Mouse (Mus musculus) forebrain, embryonic 14.5 days (tissue): ENCODE data around the gene Prkn. TPM values are rescaled to one million over a fixed set of nuclear protein-coding genes. Genes with fewer than 3 reads are reported as not detected.

Source experiments
- ATAC-seq: fragments of 200-750 bp; cut with Nextera tagmentation; 2 replicates; pipeline ENCODE4 v1.8.0; 2017; ENCODE audit warnings: mild to moderate bottlenecking, moderate library complexity
- DNase-seq: peaks from one replicate; pipeline ENCODE4 v3.0.0-alpha.2; 2015; ENCODE audit warnings: low spot score
- H3K27ac ChIP-seq: fragments of 300-500 bp; sonication (generic); 2 replicates; pipeline ENCODE4 v1.5.1; 2014; ENCODE audit warnings: low read depth, mild to moderate bottlenecking, control low read depth, low read length, moderate library complexity
- H3K27me3 ChIP-seq: fragments of 300-500 bp; sonication (generic); replicated peaks from 2 replicates; pipeline ENCODE4 v1.6.1; 2014; ENCODE audit warnings: low read length, control low read depth, mixed read lengths; ENCODE audit not compliant: control insufficient read depth, insufficient read depth
- H3K36me3 ChIP-seq: fragments of 300-500 bp; sonication (generic); 2 replicates; pipeline ENCODE4 v1.6.1; 2014; ENCODE audit warnings: low read length, control low read depth; ENCODE audit not compliant: control insufficient read depth, insufficient read depth
- H3K4me1 ChIP-seq: fragments of 300-500 bp; sonication (generic); 2 replicates; pipeline ENCODE4 v1.6.1; 2014; ENCODE audit warnings: antibody characterized with exemption, low read length, control low read depth; ENCODE audit not compliant: control insufficient read depth, insufficient read depth
- H3K4me2 ChIP-seq: fragments of 300-500 bp; sonication (generic); 2 replicates; pipeline ENCODE4 v1.6.1; 2014; ENCODE audit warnings: mild to moderate bottlenecking, control low read depth, low read length
- H3K4me3 ChIP-seq: fragments of 300-500 bp; sonication (generic); 2 replicates; pipeline ENCODE4 v1.5.1; 2014; ENCODE audit warnings: low read depth, low read length, control low read depth
- H3K9ac ChIP-seq: fragments of 300-500 bp; sonication (generic); 2 replicates; pipeline ENCODE4 v1.6.1; 2014; ENCODE audit warnings: mild to moderate bottlenecking, low read length, control low read depth, moderate library complexity
- H3K9me3 ChIP-seq: fragments of 300-500 bp; sonication (generic); replicated peaks from 2 replicates; pipeline ENCODE4 v1.6.1; 2016; ENCODE audit warnings: low read length, control low read depth, mixed read lengths; ENCODE audit not compliant: control insufficient read depth
- WGBS: fragments of 180-500 bp; shearing (Covaris S2); extraction: QIAGEN DNeasy Blood & Tissue Kit; methylation state at CpG from one replicate; pipeline ENCODE4 v1.1.7; 2014; 5-methylcytosine and 5-hydroxymethylcytosine counted together
- polyA plus RNA-seq: library from polyadenylated mRNA; unstranded; fragments of >200 nt; fragmentation: Nextera tagmentation; extraction: Ambion mirVana; gene quantifications from 2 replicates; pipeline ENCODE4 v1.2.1, GENCODE M21; 2014

The Prkn gene
- polyA plus RNA-seq, 1 experiment from 2014 or later = 1.6 TPM

- no peak overlapping the region for H3K9ac ChIP-seq
- DNase-seq (no peak), ATAC-seq (no peak)
- H3K36me3 ChIP-seq = no peaks in the 10 kb centered on the region
- no peak overlapping the region for H3K4me3 ChIP-seq
- no peak overlapping the region for H3K4me2 ChIP-seq
- H3K4me1 ChIP-seq = no peaks in the 10 kb centered on the region
- WGBS = 90% methylated on average over 3 of the region's 3 CpGs
- H3K27me3 ChIP-seq = no peaks in the 10 kb centered on the region
- no peaks in the 10 kb centered on the region for H3K9me3 ChIP-seq
- H3K27ac ChIP-seq = no peak overlapping the region
Observed at GRCm38 (mm10) chr17:11419484-11419883, 579.3 kb downstream of the Prkn start.

GRCm38 (mm10) chr17:11420839-11421238, 580.7 kb downstream of the Prkn start:
- no peaks in the 10 kb centered on the region for H3K27me3 ChIP-seq
- H3K27ac ChIP-seq = no peak overlapping the region
- no peak overlapping the region for H3K4me3 ChIP-seq
- 80% methylated on average over 6 of the region's 6 CpGs for WGBS
- no peak for ATAC-seq
- H3K4me1 ChIP-seq = no peaks in the 10 kb centered on the region
- no peaks in the 10 kb centered on the region for H3K36me3 ChIP-seq
- no peak for DNase-seq
- H3K9ac ChIP-seq = no peak overlapping the region
- no peak overlapping the region for H3K4me2 ChIP-seq
- no peaks in the 10 kb centered on the region for H3K9me3 ChIP-seq

GRCm38 (mm10) chr17:11421264-11421940, 581.2 kb downstream of the Prkn start:
- no peaks in the 10 kb centered on the region for H3K27me3 ChIP-seq
- no peaks in the 10 kb centered on the region for H3K9me3 ChIP-seq
- H3K4me3 ChIP-seq = no peak overlapping the region
- H3K9ac ChIP-seq = no peak overlapping the region
- 49% methylated on average over 5 of the region's 5 CpGs for WGBS
- H3K36me3 ChIP-seq = no peaks in the 10 kb centered on the region
- DNase-seq (no peak), ATAC-seq (no peak)
- no peaks in the 10 kb centered on the region for H3K4me1 ChIP-seq
- H3K4me2 ChIP-seq = no peak overlapping the region
- H3K27ac ChIP-seq = no peak overlapping the region

- Histone ChIP-seq H3K27me3 (no peaks in the 10 kb centered on the region), H3K27ac (no peak overlapping the region), H3K9ac (no peak overlapping the region), H3K4me3 (no peak overlapping the region), H3K4me2 (no peak overlapping the region), H3K36me3 (no peaks in the 10 kb centered on the region), H3K4me1 (no peaks in the 10 kb centered on the region), H3K9me3 (no peaks in the 10 kb centered on the region)
- WGBS = 94% methylated on average over 2 of the region's 2 CpGs
- DNase-seq (no peak), ATAC-seq (no peak)
Observed at GRCm38 (mm10) chr17:11431323-11431722, 591.1 kb downstream of the Prkn start.

- Histone ChIP-seq H3K36me3 (no peaks in the 10 kb centered on the region), H3K4me2 (no peak overlapping the region), H3K9me3 (no peaks in the 10 kb centered on the region), H3K27me3 (no peaks in the 10 kb centered on the region), H3K4me3 (no peak overlapping the region), H3K4me1 (no peaks in the 10 kb centered on the region), H3K9ac (no peak overlapping the region), H3K27ac (no peak overlapping the region)
- ATAC-seq = no peak
- DNase-seq = no peak
- 96% methylated on average over 2 of the region's 2 CpGs for WGBS
Observed at GRCm38 (mm10) chr17:11432593-11432992, 592.4 kb downstream of the Prkn start.

GRCm38 (mm10) chr17:11462721-11463120, 622.5 kb downstream of the Prkn start:
- H3K4me2 ChIP-seq = no peak overlapping the region
- no peaks in the 10 kb centered on the region for H3K27me3 ChIP-seq
- DNase-seq (no peak), ATAC-seq (no peak)
- H3K27ac ChIP-seq = no peak overlapping the region
- no peak overlapping the region for H3K9ac ChIP-seq
- no peaks in the 10 kb centered on the region for H3K9me3 ChIP-seq
- H3K4me1 ChIP-seq = no peaks in the 10 kb centered on the region
- 96% methylated on average over 2 of the region's 2 CpGs for WGBS
- no peaks in the 10 kb centered on the region for H3K36me3 ChIP-seq
- H3K4me3 ChIP-seq = no peak overlapping the region

GRCm38 (mm10) chr17:11466095-11466494, 625.9 kb downstream of the Prkn start:
- Histone ChIP-seq H3K4me1 (no peaks in the 10 kb centered on the region), H3K36me3 (no peaks in the 10 kb centered on the region), H3K4me2 (no peak overlapping the region), H3K9me3 (no peaks in the 10 kb centered on the region), H3K27me3 (no peaks in the 10 kb centered on the region), H3K9ac (no peak overlapping the region), H3K27ac (no peak overlapping the region), H3K4me3 (no peak overlapping the region)
- DNase-seq (no peak), ATAC-seq (no peak)
- WGBS = 72% methylated on average over 2 of the region's 2 CpGs

- H3K9me3 ChIP-seq = no peaks in the 10 kb centered on the region
- no peak for DNase-seq
- 88% methylated on average over 2 of the region's 2 CpGs for WGBS
Observed at GRCm38 (mm10) chr17:11468624-11469023, 628.4 kb downstream of the Prkn start.

GRCm38 (mm10) chr17:11483032-11483431, 642.8 kb downstream of the Prkn start:
- ATAC-seq (no peak), DNase-seq (no peak)
- Histone ChIP-seq H3K27ac (no peak overlapping the region), H3K4me2 (no peak overlapping the region), H3K27me3 (no peaks in the 10 kb centered on the region), H3K4me1 (no peaks in the 10 kb centered on the region), H3K36me3 (no peaks in the 10 kb centered on the region), H3K9ac (no peak overlapping the region), H3K4me3 (no peak overlapping the region), H3K9me3 (no peaks in the 10 kb centered on the region)
- WGBS = 94% methylated on average over 2 of the region's 2 CpGs

More at GRCm38 (mm10) chr17:11468624-11469023, 628.4 kb downstream of the Prkn start:
- Histone ChIP-seq H3K4me3 (no peak overlapping the region), H3K4me1 (no peaks in the 10 kb centered on the region), H3K27me3 (no peaks in the 10 kb centered on the region), H3K36me3 (no peaks in the 10 kb centered on the region), H3K4me2 (no peak overlapping the region), H3K9ac (no peak overlapping the region), H3K27ac (no peak overlapping the region)
- ATAC-seq = no peak
